26 mouse cellular contexts compared by ENCODE assay signal in genomic region chr17:32376475-32376874, GRCm38 (mm10). TPM values are rescaled to one million over a fixed set of nuclear protein-coding genes. Genes with fewer than 3 reads are reported as not detected.
DNase-seq lines count a peak whose midpoint lies in the region; ATAC-seq lines count a peak whose summit lies in the region.
"Had no signal": no experiment of that assay in that cellular context is flagged by ENCODE, and none has a peak within 500 bp of the region (broad histone marks: within the 10 kb centered on the region; RNA-seq: fewer than 3 reads in every experiment).

No protein-coding gene starts in this region.

- no peak overlapping the region for H3K4me2 ChIP-seq in kidney, embryonic 15.5 days
- H3K4me2 ChIP-seq in liver, embryonic 15.5 days: no peak overlapping the region
- H3K4me2 ChIP-seq: embryonic facial prominence, embryonic 15.5 days; heart, embryonic 15.5 days; hindbrain, embryonic 15.5 days; lung, embryonic 14.5 days; neural tube, embryonic 12.5 days had no signal

- H3K9ac ChIP-seq in kidney, embryonic 15.5 days: no peak overlapping the region
- no peak overlapping the region for H3K9ac ChIP-seq in liver, embryonic 15.5 days
- H3K9ac ChIP-seq: embryonic facial prominence, embryonic 15.5 days; heart, embryonic 15.5 days; hindbrain, embryonic 15.5 days; lung, embryonic 14.5 days; neural tube, embryonic 12.5 days had no signal

- H3K9me3 ChIP-seq in kidney, embryonic 15.5 days (replicated peaks): no peaks in the 10 kb centered on the region
- H3K9me3 ChIP-seq in liver, embryonic 15.5 days (replicated peaks): no peaks in the 10 kb centered on the region
- H3K9me3 ChIP-seq: embryonic facial prominence, embryonic 15.5 days; heart, embryonic 15.5 days; hindbrain, embryonic 15.5 days; megakaryocyte, embryonic 14.5 days; neural tube, embryonic 12.5 days had no signal

- 0 out of 2 replicates have a peak overlapping the region, but pooled peaks have one; percentile 37 for H3K27ac ChIP-seq in kidney, embryonic 15.5 days
- H3K27ac ChIP-seq in brown adipose tissue, adult 24 weeks (replicated peaks; ENCODE audit: low read depth, low read length): peak overlapping the region; percentile 9; the same call in 1 of the 2 replicates
- H3K27ac ChIP-seq in liver, embryonic 15.5 days (replicated peaks): peak overlapping the region; percentile 19; the same call in 1 of the 2 replicates
- H3K27ac ChIP-seq: embryonic facial prominence, embryonic 15.5 days; heart, embryonic 15.5 days; hindbrain, embryonic 15.5 days; neural tube, embryonic 12.5 days had no signal

- H3K27me3 ChIP-seq in kidney, embryonic 15.5 days: no peaks in the 10 kb centered on the region
- no peaks in the 10 kb centered on the region for H3K27me3 ChIP-seq in liver, embryonic 15.5 days
- H3K27me3 ChIP-seq: embryonic facial prominence, embryonic 15.5 days; heart, embryonic 15.5 days; hindbrain, embryonic 15.5 days; neural tube, embryonic 12.5 days had no signal

- H3K4me3 ChIP-seq in kidney, embryonic 15.5 days (replicated peaks): no peak overlapping the region
- no peak overlapping the region for H3K4me3 ChIP-seq in brown adipose tissue, adult 24 weeks (ENCODE audit: insufficient read depth, low read depth, low read length)
- H3K4me3 ChIP-seq in liver, embryonic 15.5 days (replicated peaks): no peak overlapping the region
- H3K4me3 ChIP-seq: embryonic facial prominence, embryonic 15.5 days; heart, embryonic 15.5 days; hindbrain, embryonic 15.5 days; megakaryocyte, embryonic 14.5 days; neural tube, embryonic 12.5 days had no signal

- DNase-seq in cerebellum, adult 9-11 months: peak; percentile 1
- DNase-seq in cerebellum, postnatal 14 days: no peak
- no peak for DNase-seq in kidney, postnatal 25 days
- DNase-seq in lung, postnatal 36 days: no peak
- DNase-seq: adrenal gland, postnatal 25 days; cerebellum, postnatal 36 days; embryo, embryonic 11 days; gastrocnemius, postnatal 10 days; heart, postnatal 36 days; kidney, adult 11 months; layer of hippocampus, adult 9-11 months; lung, embryonic 14.5 days; midbrain, embryonic 14.5 days; right cerebral cortex, postnatal 14 days; thymus, adult 18-20 months; thymus, postnatal 4 days had no signal

- peaks cover 22% of the 10 kb centered on the region for H3K36me3 ChIP-seq in kidney, embryonic 15.5 days
- H3K36me3 ChIP-seq in liver, embryonic 15.5 days (replicated peaks): peaks cover 7% of the 10 kb centered on the region; the same call in 1 of the 2 replicates

- 79% methylated on average over 15 of the region's 15 CpGs for WGBS in kidney, embryonic 15.5 days
- WGBS in liver, embryonic 15.5 days (ENCODE audit: insufficient replicate concordance): 86% methylated on average over 15 of the region's 15 CpGs

- no peak for ATAC-seq in kidney, embryonic 15.5 days (replicated peaks; ENCODE audit: low FRiP score)
- ATAC-seq in liver, embryonic 15.5 days (ENCODE audit: insufficient read depth): no peak
- ATAC-seq: forebrain, embryonic 14.5 days had no signal

- H3K4me1 ChIP-seq in kidney, embryonic 15.5 days: peaks cover 13% of the 10 kb centered on the region
- H3K4me1 ChIP-seq in brown adipose tissue, adult 24 weeks (ENCODE audit: control insufficient read depth, insufficient read depth, insufficient read length, low read length): peaks cover 14% of the 10 kb centered on the region
- peaks cover 16% of the 10 kb centered on the region for H3K4me1 ChIP-seq in liver, embryonic 15.5 days (replicated peaks)
- H3K4me1 ChIP-seq: embryonic facial prominence, embryonic 15.5 days; heart, embryonic 15.5 days; hindbrain, embryonic 15.5 days; megakaryocyte, embryonic 14.5 days; neural tube, embryonic 12.5 days had no signal

RNA-seq across cellular contexts. Expression of gene Wiz, which starts 12.8 kb away (rescaled TPM):
- polyA plus RNA-seq in kidney, embryonic 15.5 days (2015; fragmentation: Nextera tagmentation; extraction: Ambion mirVana): 25.6 and 26.5 TPM in 2 replicates
- polyA plus RNA-seq in brown adipose tissue, adult 24 weeks (2012; ENCODE audit: insufficient read depth, insufficient read length, missing spikeins): 10.3 and 14.1 TPM in 2 replicates
- 6.2 and 6.7 TPM in 2 replicates for polyA plus RNA-seq in liver, embryonic 15.5 days (2015; fragmentation: Nextera tagmentation; extraction: Ambion mirVana)

RNA-seq across cellular contexts. Expression of gene Akap8l, which starts 26.1 kb away (rescaled TPM):
- polyA plus RNA-seq in kidney, embryonic 15.5 days (2015; fragmentation: Nextera tagmentation; extraction: Ambion mirVana): 109 and 128 TPM in 2 replicates
- 23.0 and 27.9 TPM in 2 replicates for polyA plus RNA-seq in brown adipose tissue, adult 24 weeks (2012; ENCODE audit: insufficient read depth, insufficient read length, missing spikeins)
- 36.1 and 39.1 TPM in 2 replicates for polyA plus RNA-seq in liver, embryonic 15.5 days (2015; fragmentation: Nextera tagmentation; extraction: Ambion mirVana)

RNA-seq across cellular contexts. Expression of gene Rasal3, which starts 26.9 kb away (rescaled TPM):
- 0.33 and 0.95 TPM in 2 replicates for polyA plus RNA-seq in kidney, embryonic 15.5 days (2015; fragmentation: Nextera tagmentation; extraction: Ambion mirVana)
- 1.9 TPM in 1 of 2 replicates, not detected in the other for polyA plus RNA-seq in brown adipose tissue, adult 24 weeks (2012; ENCODE audit: insufficient read depth, insufficient read length, missing spikeins)
- 2.4 and 4.0 TPM in 2 replicates for polyA plus RNA-seq in liver, embryonic 15.5 days (2015; fragmentation: Nextera tagmentation; extraction: Ambion mirVana)

RNA-seq across cellular contexts. Expression of gene Pglyrp2, which starts 47.5 kb away (rescaled TPM):
- not detected in 2 replicates for polyA plus RNA-seq in kidney, embryonic 15.5 days (2015; fragmentation: Nextera tagmentation; extraction: Ambion mirVana)
- polyA plus RNA-seq in brown adipose tissue, adult 24 weeks (2012; ENCODE audit: insufficient read depth, insufficient read length, missing spikeins): not detected in 2 replicates
- 7.2 and 9.2 TPM in 2 replicates for polyA plus RNA-seq in liver, embryonic 15.5 days (2015; fragmentation: Nextera tagmentation; extraction: Ambion mirVana)
- polyA plus RNA-seq: forebrain, embryonic 14.5 days; frontal cortex, adult 2 months; hindbrain, embryonic 15.5 days; midbrain, embryonic 14.5 days; neural tube, embryonic 12.5 days had no signal

RNA-seq across cellular contexts. Expression of gene Akap8, which starts 55.4 kb away (rescaled TPM):
- 117 and 119 TPM in 2 replicates for polyA plus RNA-seq in kidney, embryonic 15.5 days (2015; fragmentation: Nextera tagmentation; extraction: Ambion mirVana)
- polyA plus RNA-seq in brown adipose tissue, adult 24 weeks (2012; ENCODE audit: insufficient read depth, insufficient read length, missing spikeins): 20.9 and 26.8 TPM in 2 replicates
- 29.1 and 32.3 TPM in 2 replicates for polyA plus RNA-seq in liver, embryonic 15.5 days (2015; fragmentation: Nextera tagmentation; extraction: Ambion mirVana)
